Mouse (Mus musculus) hindbrain, embryonic 14.5 days (tissue): Measurements from ENCODE around the gene Lclat1. TPM values are rescaled to one million over a fixed set of nuclear protein-coding genes. Genes with fewer than 3 reads are reported as not detected.
"Not testable (repeated sequence)": the region's sequence is repeated elsewhere in the genome, so short reads cannot be mapped to it uniquely, and the experiment has no call there.

ENCODE experiments used
- ATAC-seq: fragments of 200-750 bp; cut with Nextera tagmentation; 2 replicates; pipeline ENCODE4 v1.8.0; 2017; ENCODE audit warnings: moderate number of reproducible peaks, mild to moderate bottlenecking, moderate TSS enrichment, moderate library complexity; ENCODE audit not compliant: low FRiP score
- DNase-seq: peaks from one replicate; pipeline ENCODE4 v3.0.0-alpha.2; 2015; ENCODE audit warnings: low spot score
- H3K27ac ChIP-seq: fragments of 300-500 bp; sonication (generic); 2 replicates; pipeline ENCODE4 v1.5.1; 2014; ENCODE audit warnings: mild to moderate bottlenecking, moderate library complexity
- H3K27me3 ChIP-seq: fragments of 300-500 bp; sonication (generic); 2 replicates; pipeline ENCODE4 v1.6.1; 2014; ENCODE audit warnings: mild to moderate bottlenecking, low read length, mixed read lengths; ENCODE audit not compliant: control insufficient read depth, insufficient read depth
- H3K36me3 ChIP-seq: fragments of 300-500 bp; sonication (generic); replicated peaks from 2 replicates; pipeline ENCODE4 v1.6.1; 2014; ENCODE audit not compliant: control insufficient read depth, insufficient read depth
- H3K4me1 ChIP-seq: fragments of 300-500 bp; sonication (generic); replicated peaks from 2 replicates; pipeline ENCODE4 v1.6.1; 2014; ENCODE audit warnings: antibody characterized with exemption, low read length, mixed read lengths; ENCODE audit not compliant: control insufficient read depth, insufficient read depth
- H3K4me2 ChIP-seq: fragments of 300-500 bp; sonication (generic); replicated peaks from 2 replicates; pipeline ENCODE4 v1.6.1; 2014; ENCODE audit warnings: mild to moderate bottlenecking, moderate library complexity
- H3K4me3 ChIP-seq: fragments of 300-500 bp; sonication (generic); replicated peaks from 2 replicates; pipeline ENCODE4 v1.5.1; 2014; ENCODE audit warnings: mild to moderate bottlenecking, low read length
- H3K9ac ChIP-seq: fragments of 300-500 bp; sonication (generic); 2 replicates; pipeline ENCODE4 v1.6.1; 2014
- H3K9me3 ChIP-seq: fragments of 300-500 bp; sonication (generic); 2 replicates; pipeline ENCODE4 v1.6.1; 2016; ENCODE audit warnings: low read length; ENCODE audit not compliant: control insufficient read depth
- WGBS: fragments of 180-500 bp; shearing (Covaris S2); extraction: QIAGEN DNeasy Blood & Tissue Kit; methylation state at CpG from one replicate; pipeline ENCODE4 v1.1.7; 2014; 5-methylcytosine and 5-hydroxymethylcytosine counted together
- polyA plus RNA-seq: library from polyadenylated mRNA; unstranded; fragments of >200 nt; fragmentation: Nextera tagmentation; extraction: Ambion mirVana; gene quantifications from 2 replicates; pipeline ENCODE4 v1.2.1, GENCODE M21; 2014

Gene Lclat1
- polyA plus RNA-seq, 1 experiment from 2014 or later = 21.2 TPM

GRCm38 (mm10) chr17:73250488-73251141 is 142.8 kb downstream of the Lclat1 start:
- H3K4me3 ChIP-seq = no peak overlapping the region
- no peaks in the 10 kb centered on the region for H3K36me3 ChIP-seq
- H3K4me2 ChIP-seq = no peak overlapping the region
- no peaks in the 10 kb centered on the region for H3K27me3 ChIP-seq
- ATAC-seq (no peak), DNase-seq (no peak)
- no peak overlapping the region for H3K27ac ChIP-seq
- 87% methylated on average over 3 of the region's 3 CpGs for WGBS
- no peaks in the 10 kb centered on the region for H3K9me3 ChIP-seq
- H3K4me1 ChIP-seq = peaks cover 10% of the 10 kb centered on the region; the same call in 1 of the 2 replicates
- H3K9ac ChIP-seq = no peak overlapping the region

GRCm38 (mm10) chr17:73251142-73251502 is 143.3 kb downstream of the Lclat1 start:
- H3K4me1 ChIP-seq = peaks cover 10% of the 10 kb centered on the region; the same call in 1 of the 2 replicates
- ATAC-seq (no peak), DNase-seq (no peak)
- H3K9me3 ChIP-seq = no peaks in the 10 kb centered on the region
- no peak overlapping the region for H3K4me2 ChIP-seq
- H3K9ac ChIP-seq = no peak overlapping the region
- no peak overlapping the region for H3K27ac ChIP-seq
- 73% methylated on average over 8 of the region's 8 CpGs for WGBS
- no peak overlapping the region for H3K4me3 ChIP-seq
- no peaks in the 10 kb centered on the region for H3K36me3 ChIP-seq
- no peaks in the 10 kb centered on the region for H3K27me3 ChIP-seq

GRCm38 (mm10) chr17:73251812-73252608 is 144.2 kb downstream of the Lclat1 start:
- Histone ChIP-seq H3K36me3 (no peaks in the 10 kb centered on the region), H3K4me1 (0 out of 2 replicates have a peak, but pooled peaks cover 7% of the 10 kb centered on the region), H3K9me3 (no peaks in the 10 kb centered on the region), H3K4me3 (no peak overlapping the region), H3K27me3 (no peaks in the 10 kb centered on the region), H3K4me2 (no peak overlapping the region), H3K9ac (no peak overlapping the region; the same call in 1 of the 2 replicates), H3K27ac (no peak overlapping the region)
- WGBS = 59% methylated on average over 11 of the region's 11 CpGs
- DNase-seq (no peak), ATAC-seq (no peak)

- Histone ChIP-seq H3K9ac (no peak overlapping the region), H3K4me2 (no peak overlapping the region), H3K4me3 (no peak overlapping the region), H3K4me1 (0 out of 2 replicates have a peak, but pooled peaks cover 7% of the 10 kb centered on the region), H3K36me3 (no peaks in the 10 kb centered on the region), H3K9me3 (no peaks in the 10 kb centered on the region), H3K27me3 (no peaks in the 10 kb centered on the region), H3K27ac (no peak overlapping the region)
- ATAC-seq (no peak), DNase-seq (no peak)
- WGBS = 73% methylated on average over 10 of the region's 10 CpGs
Measured at GRCm38 (mm10) chr17:73253291-73253969, 145.6 kb downstream of the Lclat1 start.

GRCm38 (mm10) chr17:73255801-73256200 is 148.0 kb downstream of the Lclat1 start:
- 89% methylated on average over 5 of the region's 5 CpGs for WGBS
- Histone ChIP-seq H3K4me1 (0 out of 2 replicates have a peak, but pooled peaks cover 7% of the 10 kb centered on the region), H3K27ac (no peak overlapping the region), H3K4me2 (no peak overlapping the region), H3K36me3 (no peaks in the 10 kb centered on the region), H3K27me3 (no peaks in the 10 kb centered on the region), H3K4me3 (no peak overlapping the region), H3K9me3 (no peaks in the 10 kb centered on the region), H3K9ac (no peak overlapping the region)
- DNase-seq (no peak), ATAC-seq (no peak)

GRCm38 (mm10) chr17:73258620-73259019 is 150.8 kb downstream of the Lclat1 start:
- Histone ChIP-seq H3K4me1 (no peaks in the 10 kb centered on the region), H3K27me3 (no peaks in the 10 kb centered on the region), H3K9me3 (no peaks in the 10 kb centered on the region), H3K9ac (no peak overlapping the region), H3K4me3 (no peak overlapping the region), H3K27ac (no peak overlapping the region), H3K4me2 (no peak overlapping the region), H3K36me3 (no peaks in the 10 kb centered on the region)
- WGBS = 47% methylated on average over 12 of the region's 12 CpGs
- ATAC-seq (no peak), DNase-seq (no peak)

GRCm38 (mm10) chr17:73259258-73259657 is 151.5 kb downstream of the Lclat1 start:
- not testable (repeated sequence) for H3K27ac ChIP-seq, H3K4me2 ChIP-seq, H3K27me3 ChIP-seq, ATAC-seq, H3K9ac ChIP-seq, H3K9me3 ChIP-seq, H3K4me1 ChIP-seq, H3K4me3 ChIP-seq, DNase-seq, H3K36me3 ChIP-seq
- 88% methylated on average over 5 of the region's 5 CpGs for WGBS

GRCm38 (mm10) chr17:73262558-73262957 is 154.8 kb downstream of the Lclat1 start:
- no peak overlapping the region for H3K27ac ChIP-seq
- H3K27me3 ChIP-seq = no peaks in the 10 kb centered on the region
- ATAC-seq = no peak
- H3K9me3 ChIP-seq = no peaks in the 10 kb centered on the region
- no peaks in the 10 kb centered on the region for H3K4me1 ChIP-seq
- no peak overlapping the region for H3K4me2 ChIP-seq
- no peak overlapping the region for H3K9ac ChIP-seq
- WGBS = 90% methylated on average over 2 of the region's 2 CpGs
- no peak overlapping the region for H3K4me3 ChIP-seq
- no peaks in the 10 kb centered on the region for H3K36me3 ChIP-seq
- DNase-seq = no peak

- WGBS = 81% methylated on average over 8 of the region's 8 CpGs
- H3K4me2 ChIP-seq = no peak overlapping the region
- no peaks in the 10 kb centered on the region for H3K4me1 ChIP-seq
- DNase-seq (no peak), ATAC-seq (no peak)
- H3K36me3 ChIP-seq = no peaks in the 10 kb centered on the region
- H3K27me3 ChIP-seq = no peaks in the 10 kb centered on the region
- H3K27ac ChIP-seq = no peak overlapping the region
- no peak overlapping the region for H3K9ac ChIP-seq
- H3K9me3 ChIP-seq = no peaks in the 10 kb centered on the region
- H3K4me3 ChIP-seq = no peak overlapping the region
Measured at GRCm38 (mm10) chr17:73263077-73263501, 155.3 kb downstream of the Lclat1 start.
